Mouse (Mus musculus): ENCODE measurements around the gene Lyl1. TPM values are rescaled to one million over a fixed set of nuclear protein-coding genes. Genes with fewer than 3 reads are reported as not detected.
A peak's percentile ranks its signal among the peaks of the same experiment; 100 is the strongest.

The Lyl1 gene
- polyA plus RNA-seq, 1 experiment: 125 TPM

DNA sequence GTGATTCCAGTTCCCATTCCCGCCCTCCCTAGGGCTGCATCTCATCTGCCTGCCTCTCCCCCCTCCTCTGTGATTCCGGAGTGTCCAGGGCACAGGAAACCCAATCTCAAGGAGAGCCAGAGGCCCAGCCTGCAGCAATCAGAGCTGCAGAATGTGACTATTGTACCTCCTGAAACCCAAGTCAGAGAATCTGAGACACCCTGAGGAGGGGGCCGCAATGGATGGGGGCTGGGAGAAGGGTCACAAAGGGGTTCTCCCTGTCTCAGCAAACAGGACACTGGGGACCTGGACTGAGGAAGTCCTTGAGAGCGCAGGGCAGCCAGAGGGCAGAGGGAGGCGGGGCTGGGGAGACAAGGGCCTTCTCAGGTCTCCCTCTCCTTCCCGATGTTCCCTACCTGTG, 31.7 kb downstream of the Lyl1 start:
- WGBS: 80% methylated on average over 6 of the region's 6 CpGs

DNA sequence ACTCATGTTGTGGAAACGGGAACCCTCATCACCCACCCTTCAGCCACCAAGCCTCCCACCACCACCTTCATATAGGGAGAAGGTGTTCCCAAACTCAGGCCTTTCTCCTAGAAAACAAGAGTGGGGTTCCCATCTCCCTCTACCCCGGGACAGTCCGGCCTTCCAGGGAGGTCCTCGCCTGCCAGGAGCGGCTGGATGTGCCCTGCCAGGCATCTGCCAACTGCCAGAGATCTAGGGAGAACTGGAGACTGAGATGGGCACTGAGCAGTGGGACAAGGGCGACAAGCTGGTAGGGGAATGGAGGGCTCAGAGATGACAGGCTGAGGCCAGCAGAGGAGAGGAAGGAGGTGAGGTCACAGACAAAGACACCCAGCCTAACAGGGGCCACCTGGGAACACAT, 32.7 kb downstream of the Lyl1 start:
- H3K4me3 ChIP-seq (replicated peaks; ENCODE audit: control insufficient read depth, low read depth, low read length): no peak overlapping the region
- no peak overlapping the region for H3K27ac ChIP-seq (ENCODE audit: control insufficient read depth, insufficient read depth, low read depth, low read length, poor library complexity)
- peaks cover 9% of the 10 kb centered on the region for H3K4me1 ChIP-seq (ENCODE audit: control insufficient read depth, insufficient read depth, low read length)
- TF ChIP-seq CTCF (IDR thresholded peaks at IDR 0.05; ENCODE audit: control insufficient read depth, insufficient read depth, low read length) (no peak), POLR2A (IDR thresholded peaks at IDR 0.05; ENCODE audit: borderline replicate concordance, control insufficient read depth, low read depth, low read length) (no peak)
- WGBS: 87% methylated on average over 6 of the region's 6 CpGs

More for the DNA sequence above, 31.7 kb downstream of the Lyl1 start:
- Histone ChIP-seq H3K27ac (ENCODE audit: control insufficient read depth, insufficient read depth, low read depth, low read length, poor library complexity) (no peak overlapping the region), H3K4me3 (replicated peaks; ENCODE audit: control insufficient read depth, low read depth, low read length) (no peak overlapping the region), H3K4me1 (ENCODE audit: control insufficient read depth, insufficient read depth, low read length) (peaks cover 9% of the 10 kb centered on the region)
- TF ChIP-seq CTCF (IDR thresholded peaks at IDR 0.05; ENCODE audit: control insufficient read depth, insufficient read depth, low read length) (no peak), POLR2A (IDR thresholded peaks at IDR 0.05; ENCODE audit: borderline replicate concordance, control insufficient read depth, low read depth, low read length) (no peak)

DNA sequence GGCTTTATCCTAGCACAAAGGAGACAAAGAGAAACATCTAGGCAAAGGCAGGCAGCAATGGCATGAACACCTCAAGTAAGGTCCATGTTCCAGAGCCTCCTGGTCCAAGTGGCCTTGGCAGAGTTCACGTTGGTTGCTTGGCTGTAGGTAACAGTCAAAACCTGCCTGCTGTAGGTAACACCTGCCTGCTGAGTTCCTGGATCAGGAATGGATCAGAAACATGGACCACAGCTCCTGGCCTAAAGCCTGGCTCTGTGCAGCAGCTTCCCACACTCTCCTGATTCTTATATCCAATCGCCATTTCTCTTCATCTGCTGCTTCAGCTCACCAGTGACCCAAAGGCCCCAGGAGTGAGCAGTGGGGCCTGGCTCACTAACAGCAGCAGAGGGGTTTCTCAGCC, 33.4 kb downstream of the Lyl1 start:
- WGBS: 79% methylated on average over 2 of the region's 2 CpGs
- Histone ChIP-seq H3K4me1 (ENCODE audit: control insufficient read depth, insufficient read depth, low read length) (peaks cover 5% of the 10 kb centered on the region; the same call in 1 of the 2 replicates), H3K27ac (ENCODE audit: control insufficient read depth, insufficient read depth, low read depth, low read length, poor library complexity) (no peak overlapping the region), H3K4me3 (replicated peaks; ENCODE audit: control insufficient read depth, low read depth, low read length) (no peak overlapping the region)
- no peak for TF ChIP-seq CTCF (IDR thresholded peaks at IDR 0.05; ENCODE audit: control insufficient read depth, insufficient read depth, low read length)
- no peak for TF ChIP-seq POLR2A (IDR thresholded peaks at IDR 0.05; ENCODE audit: borderline replicate concordance, control insufficient read depth, low read depth, low read length)

DNA sequence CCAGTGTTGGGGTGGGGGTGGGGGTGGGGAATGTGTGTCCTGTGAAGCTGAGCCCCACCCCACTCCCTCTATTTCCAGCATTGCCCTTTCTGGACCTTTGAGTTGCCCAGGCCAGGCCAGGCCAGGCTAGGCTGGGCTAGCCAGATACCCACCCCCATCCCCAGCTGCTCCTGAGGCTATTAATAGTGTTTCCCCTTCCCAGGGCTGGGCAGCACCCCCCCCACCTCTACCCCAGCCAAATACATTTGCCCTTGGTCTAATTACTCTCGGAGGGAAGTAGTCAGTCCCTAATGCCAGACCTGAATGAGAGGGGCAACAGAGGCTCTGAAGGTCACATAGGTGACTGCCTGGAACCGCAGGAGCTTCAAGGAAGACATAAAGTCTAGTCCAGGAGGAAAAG, 34.3 kb downstream of the Lyl1 start:
- no peak overlapping the region for H3K4me3 ChIP-seq (replicated peaks; ENCODE audit: control insufficient read depth, low read depth, low read length)
- TF ChIP-seq POLR2A (IDR thresholded peaks at IDR 0.05; ENCODE audit: borderline replicate concordance, control insufficient read depth, low read depth, low read length) (no peak), CTCF (IDR thresholded peaks at IDR 0.05; ENCODE audit: control insufficient read depth, insufficient read depth, low read length) (no peak)
- peaks cover 4% of the 10 kb centered on the region; the same call in 1 of the 2 replicates for H3K4me1 ChIP-seq (ENCODE audit: control insufficient read depth, insufficient read depth, low read length)
- no peak overlapping the region for H3K27ac ChIP-seq (ENCODE audit: control insufficient read depth, insufficient read depth, low read depth, low read length, poor library complexity)
- 65% methylated on average over 2 of the region's 2 CpGs for WGBS

DNA sequence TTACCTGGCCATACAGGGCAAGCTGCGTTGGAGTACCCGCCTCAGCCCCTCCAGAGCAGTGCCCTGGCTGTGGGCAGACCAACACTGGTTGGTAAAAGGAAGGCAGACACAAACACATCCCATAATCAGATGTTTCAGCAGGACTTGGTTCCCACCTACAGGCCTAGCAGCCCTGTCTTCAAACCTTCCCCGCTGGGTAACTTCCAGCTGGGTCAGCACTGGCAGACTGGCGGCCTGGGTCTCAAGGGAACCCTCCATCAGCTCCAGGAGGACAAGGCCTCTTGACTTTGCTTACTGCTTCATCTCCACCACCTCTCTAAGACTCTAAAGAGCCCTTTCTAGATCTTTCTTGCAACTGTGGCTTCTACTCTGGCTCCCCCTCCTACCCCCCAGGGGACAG, 35.3 kb downstream of the Lyl1 start:
- Histone ChIP-seq H3K4me3 (replicated peaks; ENCODE audit: control insufficient read depth, low read depth, low read length) (no peak overlapping the region), H3K4me1 (ENCODE audit: control insufficient read depth, insufficient read depth, low read length) (peaks cover 4% of the 10 kb centered on the region; the same call in 1 of the 2 replicates), H3K27ac (ENCODE audit: control insufficient read depth, insufficient read depth, low read depth, low read length, poor library complexity) (peak overlapping the region; percentile 1; the same call in 1 of the 2 replicates)
- TF ChIP-seq CTCF (IDR thresholded peaks at IDR 0.05; ENCODE audit: control insufficient read depth, insufficient read depth, low read length) (no peak), POLR2A (IDR thresholded peaks at IDR 0.05; ENCODE audit: borderline replicate concordance, control insufficient read depth, low read depth, low read length) (no peak)
- WGBS: 91% methylated on average over 4 of the region's 4 CpGs

DNA sequence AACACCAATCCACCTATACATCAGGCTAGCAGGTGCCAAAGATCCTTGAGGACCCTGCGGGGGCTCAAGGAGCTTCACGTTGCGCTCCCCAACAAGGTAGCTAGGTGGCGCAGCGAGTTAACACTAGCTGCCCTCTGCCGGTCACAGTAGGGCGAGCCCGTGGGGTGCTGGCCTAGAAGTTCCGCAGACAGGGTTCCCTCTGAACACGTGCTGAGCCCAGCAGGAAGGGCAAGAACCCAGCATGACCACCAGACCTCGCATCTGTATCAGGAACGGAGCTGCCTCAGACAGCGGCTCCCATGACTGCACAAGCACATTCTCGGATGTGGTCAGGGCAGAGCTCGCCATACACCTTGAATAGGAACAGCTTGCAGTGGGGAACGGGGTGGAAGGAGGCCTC, 36.4 kb downstream of the Lyl1 start:
- peak; percentile 50; the same call in 1 of the 2 replicates for TF ChIP-seq POLR2A (IDR thresholded peaks at IDR 0.05; ENCODE audit: borderline replicate concordance, control insufficient read depth, low read depth, low read length)
- peak; percentile 99 for TF ChIP-seq CTCF (IDR thresholded peaks at IDR 0.05; ENCODE audit: control insufficient read depth, insufficient read depth, low read length)
- Histone ChIP-seq H3K27ac (ENCODE audit: control insufficient read depth, insufficient read depth, low read depth, low read length, poor library complexity) (0 out of 2 replicates have a peak overlapping the region, but pooled peaks have one; percentile 1), H3K4me3 (replicated peaks; ENCODE audit: control insufficient read depth, low read depth, low read length) (no peak overlapping the region), H3K4me1 (ENCODE audit: control insufficient read depth, insufficient read depth, low read length) (peaks cover 2% of the 10 kb centered on the region; the same call in 1 of the 2 replicates)
- WGBS: under 1% methylated on average over 16 of the region's 16 CpGs

DNA sequence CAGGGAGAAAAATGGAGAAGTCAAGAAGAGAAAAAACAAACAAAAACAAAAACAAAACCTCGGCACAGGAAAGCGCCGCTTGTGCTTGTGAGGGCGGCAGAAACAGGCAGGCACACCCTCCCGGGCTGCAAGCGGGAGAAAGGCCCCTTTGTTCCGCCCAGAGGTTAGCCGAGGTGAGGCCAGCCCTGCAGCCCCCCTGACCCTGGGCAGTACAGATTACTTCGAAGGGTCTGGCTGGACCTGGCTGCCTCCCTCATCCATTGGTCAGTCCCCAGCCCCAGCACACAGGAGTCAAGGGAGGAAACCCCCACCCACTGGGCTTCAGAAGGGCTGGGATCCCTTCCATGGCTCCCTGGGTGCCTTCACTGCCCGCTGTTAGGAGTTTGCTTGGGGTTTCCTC, 37.0 kb downstream of the Lyl1 start:
- H3K27ac ChIP-seq (ENCODE audit: control insufficient read depth, insufficient read depth, low read depth, low read length, poor library complexity): no peak overlapping the region
- no peak overlapping the region for H3K4me3 ChIP-seq (replicated peaks; ENCODE audit: control insufficient read depth, low read depth, low read length)
- WGBS: 53% methylated on average over 10 of the region's 10 CpGs
- H3K4me1 ChIP-seq (ENCODE audit: control insufficient read depth, insufficient read depth, low read length): peaks cover 2% of the 10 kb centered on the region; the same call in 1 of the 2 replicates
- TF ChIP-seq POLR2A (IDR thresholded peaks at IDR 0.05; ENCODE audit: borderline replicate concordance, control insufficient read depth, low read depth, low read length): no peak

DNA sequence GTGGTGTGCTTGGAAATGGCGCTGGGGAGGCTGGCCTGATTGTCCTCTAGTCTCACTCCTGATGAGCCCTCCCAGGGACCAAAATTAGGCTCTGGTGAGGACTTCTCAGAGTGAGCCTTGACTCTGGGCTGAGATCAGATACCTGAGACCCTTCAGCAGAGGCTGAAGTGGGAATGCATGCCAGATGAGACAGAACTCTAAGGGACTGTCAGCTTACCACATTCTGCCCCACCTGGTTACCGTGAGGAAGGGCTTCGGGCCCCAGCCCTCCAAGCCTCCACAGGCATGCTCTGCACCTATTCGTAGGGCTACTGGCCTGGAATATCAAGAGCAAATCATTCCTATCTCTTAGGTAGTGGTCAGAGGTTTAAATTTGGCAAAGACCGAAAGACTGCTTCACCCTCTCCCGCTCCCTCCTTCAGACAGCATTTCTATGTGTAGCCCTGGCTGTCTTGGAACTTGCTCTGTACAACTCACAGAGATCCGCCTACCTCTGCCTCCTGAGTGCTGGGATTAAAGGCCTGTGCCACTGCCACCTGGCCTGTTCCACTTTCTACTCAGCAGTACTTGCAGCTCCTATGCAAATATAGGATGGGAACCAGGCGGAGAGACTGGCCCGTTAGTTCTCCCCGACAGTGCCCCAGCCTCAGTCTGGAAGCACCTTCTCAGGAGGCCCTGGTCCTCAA, 37.6 kb downstream of the Lyl1 start:
- no peak for TF ChIP-seq CTCF (IDR thresholded peaks at IDR 0.05; ENCODE audit: control insufficient read depth, insufficient read depth, low read length)
- TF ChIP-seq POLR2A (IDR thresholded peaks at IDR 0.05; ENCODE audit: borderline replicate concordance, control insufficient read depth, low read depth, low read length): no peak
- H3K4me1 ChIP-seq (ENCODE audit: control insufficient read depth, insufficient read depth, low read length): peaks cover 2% of the 10 kb centered on the region; the same call in 1 of the 2 replicates
- no peak overlapping the region for H3K27ac ChIP-seq (ENCODE audit: control insufficient read depth, insufficient read depth, low read depth, low read length, poor library complexity)
- no peak overlapping the region for H3K4me3 ChIP-seq (replicated peaks; ENCODE audit: control insufficient read depth, low read depth, low read length)
- WGBS: 87% methylated on average over 10 of the region's 10 CpGs
